Mouse (Mus musculus) cortical plate, adult 2 months (tissue): ENCODE data around the gene Ccdc144b. TPM values are rescaled to one million over a fixed set of nuclear protein-coding genes. Genes with fewer than 3 reads are reported as not detected.

Experiments used
- H3K27ac ChIP-seq: fragments of 200-500 bp; 2 replicates; pipeline ENCODE4 v1.5.1; 2012; ENCODE audit warnings: low read length, control low read depth, inconsistent platforms; ENCODE audit not compliant: insufficient read depth
- H3K4me1 ChIP-seq: fragments of 200-500 bp; 2 replicates; pipeline ENCODE4 v1.6.1; 2011; ENCODE audit warnings: low read length; ENCODE audit not compliant: control insufficient read depth, insufficient read depth
- H3K4me3 ChIP-seq: fragments of 200-500 bp; 2 replicates; pipeline ENCODE4 v1.5.1; 2011; ENCODE audit warnings: mild to moderate bottlenecking, low read length, control low read depth; ENCODE audit not compliant: insufficient read depth
- CTCF ChIP-seq: fragments of 200-500 bp; IDR thresholded peaks from 2 replicates; pipeline ENCODE4 v1.5.1; 2011; ENCODE audit warnings: mild to moderate bottlenecking, control low read depth, low read length; ENCODE audit not compliant: insufficient read depth; ENCODE audit errors: extremely low read depth
- POLR2A ChIP-seq: fragments of 200-500 bp; IDR thresholded peaks from 2 replicates; pipeline ENCODE4 v1.6.1; 2011; ENCODE audit warnings: mild to moderate bottlenecking, low read length, control low read depth; ENCODE audit not compliant: insufficient read depth; ENCODE audit errors: extremely low read depth
- polyA plus RNA-seq: library from polyadenylated mRNA; depleted of rRNA; stranded (reverse); fragments of >200 nt; gene quantifications from 2 replicates; pipeline ENCODE4 v1.2.3, GENCODE M21; 2012; rRNA removed

Gene Ccdc144b
- not detected in 2 replicates for polyA plus RNA-seq

GRCm38 (mm10) chr3:36053447-36053846, at the start of gene Ccdc144b:
Ccdc144b (minus strand) TSS chr3:36053547.
- TF ChIP-seq POLR2A (no peak), CTCF (no peak)
- H3K27ac ChIP-seq: no peak within 1 kb of the TSS
- no peak within 1 kb of the TSS for H3K4me3 ChIP-seq
- no peaks in the 10 kb centered on the region for H3K4me1 ChIP-seq

GRCm38 (mm10) chr3:36095371-36095770, 42.0 kb upstream of the Ccdc144b start:
- no peak overlapping the region for H3K27ac ChIP-seq
- TF ChIP-seq POLR2A (no peak), CTCF (no peak)
- H3K4me1 ChIP-seq: no peaks in the 10 kb centered on the region
- H3K4me3 ChIP-seq: no peak overlapping the region

- TF ChIP-seq CTCF (no peak), POLR2A (no peak)
- no peak overlapping the region for H3K27ac ChIP-seq
- no peak overlapping the region for H3K4me3 ChIP-seq
- H3K4me1 ChIP-seq: no peaks in the 10 kb centered on the region
Observed at GRCm38 (mm10) chr3:36087591-36087990, 34.2 kb upstream of the Ccdc144b start.

- no peak overlapping the region for H3K4me3 ChIP-seq
- no peaks in the 10 kb centered on the region for H3K4me1 ChIP-seq
- H3K27ac ChIP-seq: no peak overlapping the region
- TF ChIP-seq POLR2A (no peak), CTCF (no peak)
Observed at GRCm38 (mm10) chr3:36085394-36085793, 32.0 kb upstream of the Ccdc144b start.

- TF ChIP-seq POLR2A (no peak), CTCF (no peak)
- Histone ChIP-seq H3K4me3 (no peak overlapping the region), H3K4me1 (no peaks in the 10 kb centered on the region), H3K27ac (no peak overlapping the region)
Observed at GRCm38 (mm10) chr3:36083381-36083780, 30.0 kb upstream of the Ccdc144b start.

GRCm38 (mm10) chr3:36082843-36083242, 29.5 kb upstream of the Ccdc144b start:
- TF ChIP-seq CTCF (no peak), POLR2A (no peak)
- H3K27ac ChIP-seq: no peak overlapping the region

GRCm38 (mm10) chr3:36080741-36081140, 27.4 kb upstream of the Ccdc144b start:
- no peak overlapping the region for H3K27ac ChIP-seq
- TF ChIP-seq POLR2A (no peak), CTCF (no peak)
- no peak overlapping the region for H3K4me3 ChIP-seq
- H3K4me1 ChIP-seq: no peaks in the 10 kb centered on the region

More at GRCm38 (mm10) chr3:36082843-36083242, 29.5 kb upstream of the Ccdc144b start:
- Histone ChIP-seq H3K4me1 (no peaks in the 10 kb centered on the region), H3K4me3 (no peak overlapping the region)

GRCm38 (mm10) chr3:36079886-36080285, 26.5 kb upstream of the Ccdc144b start:
- Histone ChIP-seq H3K27ac (no peak overlapping the region), H3K4me3 (no peak overlapping the region), H3K4me1 (no peaks in the 10 kb centered on the region)
- TF ChIP-seq POLR2A (no peak), CTCF (no peak)

- H3K27ac ChIP-seq: no peak overlapping the region
- H3K4me1 ChIP-seq: no peaks in the 10 kb centered on the region
- TF ChIP-seq POLR2A (no peak), CTCF (no peak)
- H3K4me3 ChIP-seq: no peak overlapping the region
Observed at GRCm38 (mm10) chr3:36077386-36077785, 24.0 kb upstream of the Ccdc144b start.

- Histone ChIP-seq H3K27ac (no peak overlapping the region), H3K4me3 (no peak overlapping the region), H3K4me1 (no peaks in the 10 kb centered on the region)
- TF ChIP-seq POLR2A (no peak), CTCF (no peak)
Observed at GRCm38 (mm10) chr3:36075466-36075865, 22.1 kb upstream of the Ccdc144b start.

GRCm38 (mm10) chr3:36074231-36074630, 20.9 kb upstream of the Ccdc144b start:
- Histone ChIP-seq H3K4me3 (no peak overlapping the region), H3K4me1 (no peaks in the 10 kb centered on the region), H3K27ac (no peak overlapping the region)
- no peak for TF ChIP-seq CTCF
- TF ChIP-seq POLR2A: no peak
